Mouse (Mus musculus) mouse trophoblast stem cell (cell line): Measurements from ENCODE around the gene Gm4312.
"Not testable (repeated sequence)": the region's sequence is repeated elsewhere in the genome, so short reads cannot be mapped to it uniquely, and the experiment has no call there.

ENCODE experiments used
- in situ Hi-C, 2 experiments: fragments of 300-500 bp; cut with MseI, MboI; formaldehyde crosslinking; loops; 2 replicates in 1 of 2; 3 replicates in 1 of 2; pipeline ENCODE4 v1.15.1; 2025

Gm4312 gene

DNA sequence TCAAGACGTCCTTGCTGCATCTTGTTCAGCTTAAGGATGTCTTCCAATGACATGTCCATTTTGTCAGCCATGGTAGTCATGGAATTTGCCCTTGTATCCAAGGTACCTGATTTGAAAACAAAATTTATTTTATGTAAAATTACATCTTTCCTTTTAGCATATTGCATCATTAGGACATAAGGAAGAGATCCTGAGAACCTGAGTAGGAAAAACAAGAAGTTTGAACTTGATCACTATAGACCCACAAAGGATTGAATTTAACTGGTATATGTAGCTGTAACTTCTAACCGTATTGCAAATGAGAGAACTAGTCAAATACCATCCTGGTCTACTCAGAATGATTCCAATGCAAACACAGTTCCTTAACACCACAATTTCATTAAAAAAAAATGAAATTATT, at the start of gene Gm4312:
Gm4312 (minus strand) TSS at position 101 of the 400 bp plus-strand sequence.
- in situ Hi-C loops = not testable (repeated sequence)

DNA sequence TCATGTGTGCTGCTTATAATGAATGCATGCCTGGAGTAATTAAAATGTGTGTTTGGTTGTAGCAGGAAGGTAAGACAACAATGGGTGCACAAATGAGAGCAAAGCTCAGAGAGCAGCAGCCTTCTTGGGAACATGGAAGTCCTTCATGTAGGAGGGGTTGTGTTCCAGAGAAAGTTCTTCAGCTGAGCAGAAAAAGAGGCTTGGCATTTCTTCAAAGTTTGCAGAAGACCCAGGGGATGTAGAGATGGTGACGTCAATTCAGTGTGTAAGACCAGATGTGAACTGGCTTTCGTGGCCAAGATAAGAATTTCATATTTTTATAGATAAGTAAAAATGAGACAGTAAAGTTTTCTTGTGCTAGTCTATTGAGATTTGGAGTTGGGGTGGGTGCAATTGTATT, 45.2 kb upstream of the Gm4312 start:
- in situ Hi-C loops = loop anchor here in 1 of 2 experiments (25.0 kb wide), 1 partner anchor 140 kb away; no protein-coding TSS in a partner anchor

DNA sequence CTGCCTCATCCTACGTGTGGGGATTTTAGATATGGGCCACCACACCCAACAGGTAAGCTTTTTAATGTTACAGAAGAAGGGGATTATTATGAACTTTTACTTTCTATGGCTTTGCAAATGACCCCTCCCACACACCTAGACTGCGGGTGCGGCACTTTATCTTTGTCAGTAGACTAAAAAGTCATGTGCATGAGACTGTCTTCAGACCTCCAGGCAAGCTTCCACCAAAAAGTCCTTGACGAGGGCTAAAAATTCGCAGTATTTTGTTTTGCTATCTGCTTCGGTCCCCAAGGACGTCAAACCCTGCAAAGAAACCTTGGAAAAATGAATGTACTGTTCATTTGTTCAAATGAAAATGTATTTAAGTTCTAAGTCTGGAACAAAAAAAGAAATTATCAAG, 33.2 kb upstream of the Gm4312 start:
- in situ Hi-C loops = loop anchor here in 1 of 2 experiments (25.0 kb wide), 3 partner anchors 128 to 553 kb away; no protein-coding TSS in a partner anchor

DNA sequence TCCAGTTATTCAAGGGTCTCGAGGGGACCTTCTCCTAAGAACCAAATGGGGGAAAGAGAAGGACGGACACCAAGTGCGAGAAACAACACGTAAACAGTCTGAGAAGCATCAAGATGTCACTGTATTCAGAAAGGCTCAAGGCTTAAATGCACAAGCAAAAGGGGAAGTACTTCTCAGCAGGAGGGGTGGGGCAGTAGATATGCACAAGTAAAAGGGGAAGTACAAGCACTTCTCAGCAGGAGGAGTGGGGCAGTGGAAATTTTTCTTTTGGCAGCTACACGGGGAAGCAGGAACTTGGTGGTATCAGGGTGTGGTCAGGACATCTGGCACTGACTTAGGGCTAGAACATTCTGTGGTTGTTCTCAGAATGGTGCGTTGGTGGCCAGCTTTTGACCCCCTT, 19.9 kb upstream of the Gm4312 start:
- in situ Hi-C loops = loop anchor here in 1 of 2 experiments (25.0 kb wide), 3 partner anchors 115 to 540 kb away; no protein-coding TSS in a partner anchor

DNA sequence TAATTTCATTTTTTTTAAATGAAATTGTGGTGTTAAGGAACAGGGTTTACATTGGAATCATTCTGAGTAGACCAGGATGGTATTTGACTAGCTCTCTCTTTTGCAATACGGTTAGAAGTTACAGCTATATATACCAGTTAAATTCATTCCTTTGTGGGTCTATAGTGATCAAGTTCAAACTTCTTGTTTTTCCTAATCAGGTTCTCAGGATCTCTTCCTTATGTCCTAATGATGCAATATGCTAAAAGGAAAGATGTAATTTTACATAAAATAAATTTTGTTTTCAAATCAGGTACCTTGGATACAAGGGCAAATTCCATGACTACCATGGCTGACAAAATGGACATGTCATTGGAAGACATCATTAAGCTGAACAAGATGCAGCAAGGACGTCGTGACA, 21.3 kb downstream of the Gm4312 start, which contains the start of gene Gm4307:
Gm4307 (plus strand) TSS at position 301 of the 400 bp plus-strand sequence.
- in situ Hi-C loops = not testable (repeated sequence)

DNA sequence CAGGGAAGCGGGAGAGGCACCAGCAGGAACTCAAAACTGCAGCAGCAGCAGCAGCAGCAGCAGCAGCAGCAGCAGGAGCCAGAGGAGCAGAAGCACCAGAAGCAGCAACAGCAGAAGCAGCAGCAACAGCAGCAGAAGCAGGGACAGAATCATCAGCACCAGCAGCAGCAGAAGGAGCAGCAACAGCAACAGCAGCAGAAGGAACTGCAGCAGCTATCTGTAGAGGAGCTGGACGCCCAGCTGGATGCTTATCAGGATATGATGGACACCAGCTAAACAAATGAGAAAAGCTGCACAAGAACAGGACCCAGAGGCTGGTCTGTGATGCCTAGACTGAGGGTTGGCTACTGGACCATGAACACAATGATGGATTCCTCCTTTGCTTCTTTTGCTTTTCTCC, 25.5 kb downstream of the Gm4312 start:
- in situ Hi-C loops = not testable (repeated sequence)

DNA sequence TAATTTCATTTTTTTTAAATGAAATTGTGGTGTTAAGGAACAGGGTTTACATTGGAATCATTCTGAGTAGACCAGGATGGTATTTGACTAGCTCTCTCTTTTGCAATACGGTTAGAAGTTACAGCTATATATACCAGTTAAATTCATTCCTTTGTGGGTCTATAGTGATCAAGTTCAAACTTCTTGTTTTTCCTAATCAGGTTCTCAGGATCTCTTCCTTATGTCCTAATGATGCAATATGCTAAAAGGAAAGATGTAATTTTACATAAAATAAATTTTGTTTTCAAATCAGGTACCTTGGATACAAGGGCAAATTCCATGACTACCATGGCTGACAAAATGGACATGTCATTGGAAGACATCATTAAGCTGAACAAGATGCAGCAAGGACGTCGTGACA, 31.6 kb downstream of the Gm4312 start, which contains the start of gene Gm4305:
Gm4305 (plus strand) TSS at position 301 of the 400 bp plus-strand sequence.
- in situ Hi-C loops = not testable (repeated sequence)

DNA sequence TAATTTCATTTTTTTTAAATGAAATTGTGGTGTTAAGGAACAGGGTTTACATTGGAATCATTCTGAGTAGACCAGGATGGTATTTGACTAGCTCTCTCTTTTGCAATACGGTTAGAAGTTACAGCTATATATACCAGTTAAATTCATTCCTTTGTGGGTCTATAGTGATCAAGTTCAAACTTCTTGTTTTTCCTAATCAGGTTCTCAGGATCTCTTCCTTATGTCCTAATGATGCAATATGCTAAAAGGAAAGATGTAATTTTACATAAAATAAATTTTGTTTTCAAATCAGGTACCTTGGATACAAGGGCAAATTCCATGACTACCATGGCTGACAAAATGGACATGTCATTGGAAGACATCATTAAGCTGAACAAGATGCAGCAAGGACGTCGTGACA, 36.7 kb downstream of the Gm4312 start, which contains the start of gene Gm4303:
Gm4303 (plus strand) TSS at position 301 of the 400 bp plus-strand sequence.
- in situ Hi-C loops = not testable (repeated sequence)

DNA sequence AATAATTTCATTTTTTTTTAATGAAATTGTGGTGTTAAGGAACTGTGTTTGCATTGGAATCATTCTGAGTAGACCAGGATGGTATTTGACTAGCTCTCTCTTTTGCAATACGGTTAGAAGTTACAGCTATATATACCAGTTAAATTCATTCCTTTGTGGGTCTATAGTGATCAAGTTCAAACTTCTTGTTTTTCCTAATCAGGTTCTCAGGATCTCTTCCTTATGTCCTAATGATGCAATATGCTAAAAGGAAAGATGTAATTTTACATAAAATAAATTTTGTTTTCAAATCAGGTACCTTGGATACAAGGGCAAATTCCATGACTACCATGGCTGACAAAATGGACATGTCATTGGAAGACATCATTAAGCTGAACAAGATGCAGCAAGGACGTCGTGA, 41.8 kb downstream of the Gm4312 start, which contains the start of gene Gm4302:
Gm4302 (plus strand) TSS at position 301 of the 400 bp plus-strand sequence.
- in situ Hi-C loops = not testable (repeated sequence)

DNA sequence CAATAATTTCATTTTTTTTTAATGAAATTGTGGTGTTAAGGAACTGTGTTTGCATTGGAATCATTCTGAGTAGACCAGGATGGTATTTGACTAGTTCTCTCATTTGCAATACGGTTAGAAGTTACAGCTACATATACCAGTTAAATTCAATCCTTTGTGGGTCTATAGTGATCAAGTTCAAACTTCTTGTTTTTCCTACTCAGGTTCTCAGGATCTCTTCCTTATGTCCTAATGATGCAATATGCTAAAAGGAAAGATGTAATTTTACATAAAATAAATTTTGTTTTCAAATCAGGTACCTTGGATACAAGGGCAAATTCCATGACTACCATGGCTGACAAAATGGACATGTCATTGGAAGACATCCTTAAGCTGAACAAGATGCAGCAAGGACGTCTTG, 47.0 kb downstream of the Gm4312 start, which contains the start of gene Gm4301:
Gm4301 (plus strand) TSS at position 301 of the 400 bp plus-strand sequence.
- in situ Hi-C loops = not testable (repeated sequence)
